Mouse (Mus musculus) gastrocnemius, postnatal 10 days (tissue): ENCODE results near the gene Cldn4. TPM values are rescaled to one million over a fixed set of nuclear protein-coding genes. Genes with fewer than 3 reads are reported as not detected.

Source experiments
- DNase-seq: peaks from one replicate; pipeline ENCODE4 v3.0.0; 2021; ENCODE audit warnings: mixed read lengths
- long read RNA-seq, 2 experiments: library from polyadenylated mRNA; stranded (forward); transcript quantifications; one replicate each; pipeline ENCODE4 v2.0.0; 2021
- total RNA-seq, 2 experiments: library from RNA; stranded (reverse); gene quantifications; 2 replicates each; pipeline ENCODE4 v1.2.3; 2021

Gene Cldn4
- total RNA-seq = not detected
- long read RNA-seq, experiment 1 = 0 reads
- long read RNA-seq, experiment 2 = 0 reads

- no peak for DNase-seq
These were observed at the start of gene Cldn4 for GRCm38 (mm10) chr5:134946857-134947255. TSS of gene Cldn4 (minus strand) at chr5:134946934.

- no peak for DNase-seq
These were observed 45.8 kb upstream of the Cldn4 start for GRCm38 (mm10) chr5:134992566-134992965.

- DNase-seq = no peak
These were observed 43.0 kb upstream of the Cldn4 start for GRCm38 (mm10) chr5:134989741-134990140.

- no peak for DNase-seq
These were observed 42.4 kb upstream of the Cldn4 start for GRCm38 (mm10) chr5:134989166-134989565.

GRCm38 (mm10) chr5:134986298-134987268 lies 39.8 kb upstream of the Cldn4 start:
- DNase-seq = no peak

- peak; percentile 28 for DNase-seq
These were observed 39.0 kb upstream of the Cldn4 start, which contains the start of gene Cldn3 for GRCm38 (mm10) chr5:134985633-134986297. TSS of gene Cldn3 (plus strand) at chr5:134986214.

- DNase-seq = no peak
These were observed 37.0 kb upstream of the Cldn4 start for GRCm38 (mm10) chr5:134983771-134984170.

GRCm38 (mm10) chr5:134983111-134983510 lies 36.4 kb upstream of the Cldn4 start:
- DNase-seq = no peak

- DNase-seq = no peak
These were observed 34.4 kb upstream of the Cldn4 start for GRCm38 (mm10) chr5:134981149-134981548.

- no peak for DNase-seq
These were observed 31.1 kb upstream of the Cldn4 start for GRCm38 (mm10) chr5:134977837-134978236.

GRCm38 (mm10) chr5:134976577-134977250 lies 30.0 kb upstream of the Cldn4 start:
- no peak for DNase-seq

GRCm38 (mm10) chr5:134976164-134976563 lies 29.4 kb upstream of the Cldn4 start:
- no peak for DNase-seq

- DNase-seq = no peak
These were observed 28.2 kb upstream of the Cldn4 start for GRCm38 (mm10) chr5:134974921-134975320.

- DNase-seq = no peak
These were observed 27.6 kb upstream of the Cldn4 start for GRCm38 (mm10) chr5:134974294-134974693.

- DNase-seq = no peak
These were observed 26.8 kb upstream of the Cldn4 start for GRCm38 (mm10) chr5:134973526-134973925.

- DNase-seq = no peak
These were observed 26.3 kb upstream of the Cldn4 start for GRCm38 (mm10) chr5:134973081-134973480.

GRCm38 (mm10) chr5:134970671-134971070 lies 23.9 kb upstream of the Cldn4 start:
- no peak for DNase-seq

- DNase-seq = no peak
These were observed 20.6 kb upstream of the Cldn4 start for GRCm38 (mm10) chr5:134967164-134967944.

- DNase-seq = no peak
These were observed 19.4 kb upstream of the Cldn4 start for GRCm38 (mm10) chr5:134965852-134966821.

- DNase-seq = peak; percentile 70
These were observed 18.7 kb upstream of the Cldn4 start for GRCm38 (mm10) chr5:134965473-134965851.
